Mouse (Mus musculus): Measurements from ENCODE around the gene Sh3d19. TPM values are rescaled to one million over a fixed set of nuclear protein-coding genes. Genes with fewer than 3 reads are reported as not detected.
"Not testable (repeated sequence)": the region's sequence is repeated elsewhere in the genome, so short reads cannot be mapped to it uniquely, and the experiment has no call there.

Sh3d19 gene
- total RNA-seq, 2 experiments from 2014 or later, result 22.6 to 26.3 TPM

DNA sequence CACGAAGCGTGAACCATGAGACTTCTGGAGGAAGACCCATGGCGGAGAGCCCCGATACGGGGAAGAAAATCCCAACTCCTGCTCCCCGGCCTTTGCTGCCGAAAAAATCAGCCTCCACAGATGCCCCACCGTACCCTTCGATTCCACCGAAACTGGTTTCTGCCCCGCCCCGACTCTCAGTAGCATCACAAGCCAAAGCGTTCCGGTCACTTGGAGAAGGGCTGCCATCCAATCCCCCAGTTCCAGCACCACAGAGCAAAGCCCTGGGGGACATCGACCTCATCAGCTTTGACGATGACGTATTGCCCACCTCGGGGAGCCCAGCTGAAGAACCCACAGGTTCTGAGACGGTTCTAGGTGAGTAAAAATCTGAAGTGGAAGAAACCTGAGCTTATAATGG, 114.1 kb downstream of the Sh3d19 start:
- no peak for DNase-seq (ENCODE audit: extremely low spot score in 1 of 2, low spot score in 1 of 2)

DNA sequence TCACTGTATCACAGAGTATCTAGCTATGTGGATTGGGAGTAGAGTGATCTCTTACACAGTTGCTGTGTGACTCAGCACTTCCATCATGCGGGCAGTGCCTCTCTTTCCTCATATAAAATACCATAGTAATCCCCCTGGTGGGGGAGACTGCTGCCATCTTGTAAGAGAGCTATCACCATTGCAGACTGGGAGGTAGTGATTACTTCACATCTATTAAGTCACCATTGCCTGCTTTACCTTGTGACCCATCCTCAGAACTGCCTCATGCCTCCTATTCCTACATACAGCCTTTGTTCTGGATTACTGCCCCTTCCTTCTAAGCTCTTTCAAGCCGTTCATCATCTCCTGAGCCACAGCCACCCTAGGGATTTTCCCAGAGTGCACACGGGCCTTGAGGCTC, 117.0 kb downstream of the Sh3d19 start:
- no peak for DNase-seq (ENCODE audit: extremely low spot score in 1 of 2, low spot score in 1 of 2)

DNA sequence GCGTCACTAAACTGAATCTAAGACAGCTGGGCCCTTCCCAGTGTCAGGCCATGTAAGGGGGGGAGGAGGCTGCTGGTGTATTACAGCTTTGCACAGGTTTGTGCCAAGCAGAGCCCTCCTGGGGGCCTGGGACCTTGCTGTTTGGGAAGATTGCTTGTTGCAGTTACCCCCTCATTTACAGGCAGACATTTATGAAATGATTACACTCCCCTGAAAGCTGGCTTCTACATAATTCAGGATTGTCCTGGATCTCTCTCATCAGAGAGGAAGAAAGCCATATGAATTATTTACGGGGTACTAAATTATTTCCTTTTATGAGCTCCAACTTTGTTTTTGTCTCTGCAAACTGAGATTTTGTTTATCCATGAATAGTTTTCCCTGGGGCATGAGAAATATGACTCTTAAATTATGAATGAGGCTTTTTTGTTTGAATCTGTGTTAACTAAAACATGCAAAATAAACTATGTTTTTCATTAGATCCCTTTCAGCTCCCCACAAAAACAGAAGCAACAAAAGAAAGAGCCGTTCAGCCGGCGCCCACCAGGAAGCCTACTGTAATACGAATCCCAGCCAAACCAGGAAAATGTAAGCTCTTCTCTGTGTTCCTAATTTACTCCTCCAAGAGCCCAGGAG, 122.4 kb downstream of the Sh3d19 start:
- no peak for DNase-seq (ENCODE audit: extremely low spot score in 1 of 2, low spot score in 1 of 2)

DNA sequence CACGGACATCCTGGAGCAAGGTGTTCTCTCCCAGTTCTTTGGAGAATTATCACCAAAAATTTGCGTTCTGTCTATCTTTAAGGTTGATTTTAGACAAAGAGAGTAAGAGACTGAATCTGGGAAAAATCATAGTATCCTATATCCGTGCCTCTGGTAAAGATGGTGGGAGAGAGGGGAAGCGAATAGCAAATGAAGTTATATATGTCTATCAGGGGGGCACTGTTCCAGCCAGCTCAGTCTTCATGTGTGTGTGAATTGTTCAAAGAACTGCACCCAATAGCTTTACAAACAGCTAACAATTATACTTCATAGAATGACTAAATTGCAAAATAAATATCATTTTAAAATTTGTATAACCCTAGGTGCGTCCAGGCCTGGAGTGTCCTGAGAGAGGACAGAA, 123.0 kb downstream of the Sh3d19 start:
- DNase-seq (ENCODE audit: extremely low spot score in 1 of 2, low spot score in 1 of 2), result no peak

DNA sequence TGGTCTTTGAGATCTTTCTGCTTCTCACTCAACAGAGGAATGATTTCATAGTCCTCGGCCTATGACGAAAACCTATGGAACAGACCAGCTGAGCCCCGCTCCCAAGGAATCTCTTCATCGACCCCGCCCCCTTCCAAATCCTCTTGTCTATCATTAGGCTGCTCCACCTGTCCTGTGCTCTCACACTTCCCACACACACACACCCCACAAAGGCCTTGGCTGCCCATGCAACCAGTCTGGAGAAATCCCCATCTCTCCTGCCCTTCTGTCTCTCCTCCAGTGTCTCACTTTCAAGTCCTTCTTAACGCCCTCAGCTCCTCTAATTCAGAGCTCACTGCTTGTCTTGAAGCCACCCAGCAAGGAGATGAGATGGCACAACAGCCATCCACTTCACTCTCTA, 131.0 kb downstream of the Sh3d19 start:
- no peak for DNase-seq (ENCODE audit: extremely low spot score in 1 of 2, low spot score in 1 of 2)

DNA sequence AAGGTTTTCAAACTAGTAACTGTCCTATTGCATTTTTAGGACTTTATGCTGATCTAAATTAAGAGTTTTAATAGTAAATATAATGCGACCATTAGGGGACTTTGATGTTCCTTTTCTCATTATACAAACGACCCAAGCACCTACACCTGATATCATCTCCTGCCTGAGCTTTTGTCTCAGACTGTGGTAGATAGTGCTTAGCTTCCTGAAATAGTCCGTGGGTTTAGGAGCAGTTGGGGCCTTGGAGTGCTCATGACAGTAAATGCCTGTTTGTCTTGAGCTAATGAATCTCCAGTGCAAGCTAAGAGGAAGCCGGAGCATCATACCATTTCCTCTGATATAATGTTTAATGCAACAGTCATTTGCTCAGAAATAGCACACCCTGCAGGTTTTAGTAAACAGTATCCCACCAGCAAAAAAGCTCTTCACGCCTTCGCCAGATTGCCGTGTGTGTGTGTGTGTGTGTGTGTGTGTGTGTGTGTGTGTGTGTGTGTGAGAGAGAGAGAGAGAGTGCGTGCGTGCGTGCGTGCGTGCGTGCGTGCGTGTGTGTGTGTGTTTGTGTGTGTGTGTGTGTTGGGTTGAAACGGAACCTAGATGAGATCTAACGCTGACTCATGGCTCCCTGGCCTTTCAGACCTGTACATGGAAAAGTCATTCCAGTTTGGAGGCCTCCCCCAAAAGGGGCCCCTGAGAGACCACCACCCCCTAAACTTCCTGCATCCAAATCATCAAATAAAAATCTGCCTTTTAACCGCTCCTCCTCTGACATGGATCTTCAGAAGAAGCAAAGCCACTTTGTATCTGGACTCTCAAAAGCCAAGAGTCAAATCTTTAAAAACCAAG, 132.8 kb downstream of the Sh3d19 start:
- no peak for DNase-seq (ENCODE audit: extremely low spot score in 1 of 2, low spot score in 1 of 2)

DNA sequence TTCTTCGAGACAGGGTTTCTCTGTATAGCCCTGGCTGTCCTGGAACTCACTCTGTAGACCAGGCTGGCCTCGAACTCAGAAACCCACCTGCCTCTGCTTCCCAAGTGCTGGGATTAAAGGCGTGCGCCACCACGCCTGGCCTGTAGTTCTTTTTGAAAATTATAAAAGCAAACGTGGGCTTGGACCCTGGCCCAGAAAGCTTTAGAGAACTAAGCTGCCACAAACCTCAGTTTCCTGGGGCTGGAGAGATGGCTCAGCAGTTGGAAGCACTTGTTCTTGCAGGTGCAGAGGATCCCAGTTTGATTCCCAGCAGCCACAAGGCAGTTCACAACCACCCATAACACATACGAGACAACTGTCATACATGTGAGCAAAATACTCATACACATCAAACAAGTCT, 133.5 kb downstream of the Sh3d19 start:
- not testable (repeated sequence) for DNase-seq (ENCODE audit: extremely low spot score in 1 of 2, low spot score in 1 of 2)

DNA sequence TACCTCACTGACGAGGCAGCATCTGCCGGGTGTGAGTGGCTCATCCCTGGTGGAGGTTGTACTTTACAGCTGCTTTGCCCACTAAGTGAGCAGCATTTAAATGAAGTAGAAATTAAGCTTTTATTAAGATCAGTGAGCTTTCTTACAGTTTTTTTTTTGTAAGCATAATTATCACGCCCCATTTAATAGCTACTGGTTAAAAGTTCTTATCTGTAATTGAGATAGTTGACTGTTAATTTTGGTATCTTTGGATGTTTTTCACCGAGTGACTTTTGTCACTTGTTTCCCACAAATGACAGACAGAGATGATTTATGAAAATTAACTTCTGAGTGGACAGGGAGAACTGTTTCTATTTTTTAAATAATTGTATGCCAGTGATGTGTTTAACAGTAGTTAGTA, 134.0 kb downstream of the Sh3d19 start:
- no peak for DNase-seq (ENCODE audit: extremely low spot score in 1 of 2, low spot score in 1 of 2)

DNA sequence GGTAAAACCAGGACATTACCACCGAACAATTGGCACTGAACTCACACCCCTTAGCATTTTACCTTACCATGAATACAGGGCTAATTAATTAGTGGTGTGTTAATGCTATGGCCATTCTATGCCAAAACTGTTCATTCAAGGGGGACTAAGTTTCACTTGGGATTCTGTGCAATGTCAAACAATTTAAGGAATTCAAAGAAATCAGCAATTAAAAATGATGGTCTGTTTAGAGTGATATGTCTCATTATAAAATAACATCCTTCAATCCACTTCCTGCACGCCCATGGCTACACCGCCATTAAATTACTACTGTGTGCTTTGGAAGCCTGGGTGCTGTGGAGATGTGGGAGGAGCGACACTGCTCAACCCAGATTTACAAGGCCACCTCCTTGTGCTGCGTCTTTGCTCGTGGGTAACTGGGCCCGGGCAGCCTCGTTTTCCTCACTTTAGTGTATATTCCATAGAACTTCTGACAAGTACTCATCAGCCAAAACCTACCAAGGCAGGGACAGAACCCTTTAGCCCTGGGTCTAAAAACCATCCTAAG, 135.2 kb downstream of the Sh3d19 start:
- no peak for DNase-seq (ENCODE audit: extremely low spot score in 1 of 2, low spot score in 1 of 2)

DNA sequence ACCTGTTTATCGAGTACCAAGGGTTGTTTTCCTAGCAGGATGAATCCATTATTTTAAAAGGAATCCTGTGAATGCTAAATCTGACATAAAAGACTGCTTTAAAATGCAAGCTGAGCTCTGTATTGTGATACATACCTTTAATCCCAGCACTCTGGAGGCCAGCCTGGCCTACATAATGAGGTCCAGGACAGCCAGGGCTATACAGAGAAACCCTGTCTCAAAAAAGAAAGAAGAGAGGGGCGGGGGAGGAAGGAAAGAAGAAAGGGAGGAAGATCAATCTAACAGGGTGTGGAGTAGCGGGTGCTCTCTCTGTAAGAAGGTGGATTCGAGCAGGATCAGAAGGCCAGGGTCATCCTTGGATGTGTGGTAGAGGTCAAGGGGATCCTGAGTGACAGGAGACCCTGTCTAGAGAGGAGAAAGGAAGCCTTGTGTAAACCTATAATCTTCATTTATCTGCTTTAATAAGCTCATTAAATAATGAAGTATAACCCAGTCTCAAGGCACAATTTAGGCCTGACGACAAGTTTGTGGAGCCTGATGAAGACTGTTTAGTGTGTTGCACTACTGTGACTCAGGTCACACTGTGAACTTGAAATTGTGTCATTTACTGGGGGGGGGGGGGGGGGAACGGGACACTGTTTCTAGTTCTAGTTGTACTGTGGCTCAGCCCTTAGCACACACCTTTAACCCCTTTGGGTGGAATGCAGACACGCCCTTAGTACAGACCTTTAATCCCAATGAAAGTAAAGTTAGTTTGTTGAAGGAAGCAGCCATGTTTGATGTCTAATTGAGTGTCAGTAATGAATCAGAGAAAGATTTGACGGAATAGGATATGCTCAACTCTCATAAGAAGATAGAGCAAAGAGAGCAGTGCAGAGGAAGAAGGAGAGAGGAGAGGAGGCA, 137.0 kb downstream of the Sh3d19 start:
- no peak for DNase-seq (ENCODE audit: extremely low spot score in 1 of 2, low spot score in 1 of 2)

DNA sequence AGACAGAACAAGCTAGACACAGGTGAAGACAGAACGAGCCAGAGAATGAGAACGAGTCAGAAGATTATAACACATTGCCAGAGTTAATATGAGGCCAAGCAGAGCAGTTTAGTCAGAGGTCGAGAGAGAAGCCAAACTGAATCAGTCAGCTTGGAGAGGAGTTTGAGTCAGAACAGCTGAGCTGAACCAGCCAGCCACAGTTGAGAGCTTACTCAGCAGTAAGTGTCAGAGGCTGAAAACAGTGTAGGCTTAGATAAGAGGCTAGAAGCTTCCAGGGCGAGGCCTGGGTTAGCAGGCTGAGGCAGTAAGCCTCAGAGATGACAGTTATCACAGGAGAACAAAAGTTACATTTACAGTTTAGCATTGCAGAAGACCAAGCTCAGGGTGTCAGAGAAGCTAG, 137.7 kb downstream of the Sh3d19 start:
- DNase-seq (ENCODE audit: extremely low spot score in 1 of 2, low spot score in 1 of 2), result no peak

DNA sequence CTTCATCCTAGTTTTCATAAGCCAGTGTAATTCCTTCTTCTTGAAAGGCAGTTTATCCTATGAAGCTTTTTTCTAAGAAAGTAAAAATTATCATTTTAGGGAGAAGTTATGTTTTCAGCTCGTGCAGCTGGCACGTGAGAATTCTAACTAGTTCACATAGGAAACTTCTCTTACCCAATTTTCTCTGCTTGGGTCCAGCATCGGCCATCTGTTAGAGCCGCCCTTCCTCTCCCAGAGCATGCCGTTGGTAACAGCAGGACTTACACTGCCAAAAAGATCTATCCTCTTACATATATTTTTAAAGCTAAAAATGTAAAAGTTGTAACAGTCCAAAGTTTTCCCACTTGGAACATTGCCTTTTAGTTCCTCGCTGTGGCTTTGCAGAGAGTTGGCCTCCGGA, 138.2 kb downstream of the Sh3d19 start:
- no peak for DNase-seq (ENCODE audit: extremely low spot score in 1 of 2, low spot score in 1 of 2)

DNA sequence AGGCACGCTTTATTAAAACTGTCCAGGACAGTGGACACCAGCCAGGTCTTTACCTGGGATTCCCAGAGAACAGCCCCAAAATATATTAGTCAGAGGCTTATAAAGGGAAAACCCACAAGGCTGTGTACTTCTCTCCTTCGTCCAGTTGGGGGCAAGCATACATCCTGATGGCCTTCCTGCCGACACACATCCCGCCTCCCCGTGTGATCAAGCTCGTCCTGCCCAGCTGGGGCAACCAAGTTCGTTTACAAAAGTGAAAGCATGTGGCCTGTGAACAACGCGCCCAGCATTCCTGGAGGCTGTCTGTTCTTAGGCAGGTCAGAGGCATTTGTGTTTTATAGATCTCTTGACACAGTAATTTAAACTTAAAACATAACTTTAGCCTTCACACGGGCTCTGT, 139.2 kb downstream of the Sh3d19 start:
- DNase-seq (ENCODE audit: extremely low spot score in 1 of 2, low spot score in 1 of 2), result no peak

DNA sequence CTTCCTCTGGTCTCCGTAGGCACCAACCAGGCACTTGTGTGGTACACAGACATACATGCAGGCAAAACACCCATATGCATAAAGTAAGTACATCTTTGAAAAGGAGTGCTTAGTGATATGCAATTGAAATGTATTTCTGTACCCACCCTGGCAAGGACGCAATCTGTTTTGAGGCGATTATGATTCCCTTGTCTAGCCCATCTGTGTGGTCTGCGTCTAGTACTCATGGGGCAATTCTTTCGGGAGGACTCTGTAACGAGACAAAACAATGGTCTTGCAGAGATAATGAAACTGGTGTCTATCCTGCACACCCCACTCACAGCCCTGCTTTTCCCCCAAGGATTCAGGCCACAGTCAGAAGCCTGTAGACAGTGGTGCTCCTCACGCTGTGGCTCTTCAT, 141.9 kb downstream of the Sh3d19 start:
- no peak for DNase-seq (ENCODE audit: extremely low spot score in 1 of 2, low spot score in 1 of 2)

DNA sequence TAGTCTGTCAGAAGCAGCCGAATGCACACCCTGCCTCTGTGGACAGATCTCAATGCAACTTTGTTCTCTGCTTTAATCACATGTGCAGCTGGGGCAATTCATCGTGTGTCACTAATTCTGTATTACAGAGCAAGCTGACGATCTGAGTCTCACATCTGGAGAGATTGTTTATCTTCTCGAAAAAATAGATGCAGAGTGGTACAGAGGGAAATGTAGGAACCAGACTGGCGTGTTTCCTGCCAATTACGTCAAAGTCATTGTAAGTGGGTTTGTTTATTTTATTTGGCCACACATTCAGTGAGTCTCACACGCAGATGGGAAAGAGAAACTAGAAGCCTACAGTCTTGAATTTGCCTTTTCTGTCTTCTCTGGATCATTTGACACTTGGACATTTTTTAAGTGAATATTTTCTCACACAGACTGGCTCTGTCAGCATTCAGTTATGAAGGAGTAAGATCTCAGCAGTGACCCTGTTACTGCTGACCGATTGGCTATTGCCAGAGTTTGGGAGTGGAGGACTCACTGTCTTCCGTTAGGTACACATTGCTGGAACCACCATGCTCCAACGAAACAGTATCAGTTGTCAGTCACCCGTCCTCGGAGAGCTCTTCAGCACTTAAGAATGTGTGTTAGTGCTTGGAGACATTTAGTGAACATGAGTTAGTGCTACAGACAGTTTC, 143.9 kb downstream of the Sh3d19 start:
- no peak for DNase-seq (ENCODE audit: extremely low spot score in 1 of 2, low spot score in 1 of 2)

DNA sequence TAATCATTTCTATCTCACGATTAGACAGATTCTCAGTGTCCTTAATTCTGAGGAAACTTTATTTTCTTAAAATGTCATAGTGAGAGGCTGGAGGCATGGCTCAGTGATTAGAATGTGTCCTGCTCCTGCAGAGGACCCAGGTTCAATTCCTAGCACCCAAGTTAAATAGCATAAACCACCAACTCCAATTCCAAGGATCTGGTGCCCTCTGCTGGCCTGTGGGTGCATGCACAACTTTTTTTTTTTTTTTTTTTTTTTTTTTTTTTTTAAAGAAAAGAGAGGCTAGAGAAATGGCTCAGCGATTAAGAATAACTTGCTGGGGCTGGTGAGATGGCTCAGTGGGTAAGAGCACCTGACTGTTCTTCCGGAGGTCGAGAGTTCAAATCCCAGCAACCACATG, 146.0 kb downstream of the Sh3d19 start:
- DNase-seq (ENCODE audit: extremely low spot score in 1 of 2, low spot score in 1 of 2), result no peak

DNA sequence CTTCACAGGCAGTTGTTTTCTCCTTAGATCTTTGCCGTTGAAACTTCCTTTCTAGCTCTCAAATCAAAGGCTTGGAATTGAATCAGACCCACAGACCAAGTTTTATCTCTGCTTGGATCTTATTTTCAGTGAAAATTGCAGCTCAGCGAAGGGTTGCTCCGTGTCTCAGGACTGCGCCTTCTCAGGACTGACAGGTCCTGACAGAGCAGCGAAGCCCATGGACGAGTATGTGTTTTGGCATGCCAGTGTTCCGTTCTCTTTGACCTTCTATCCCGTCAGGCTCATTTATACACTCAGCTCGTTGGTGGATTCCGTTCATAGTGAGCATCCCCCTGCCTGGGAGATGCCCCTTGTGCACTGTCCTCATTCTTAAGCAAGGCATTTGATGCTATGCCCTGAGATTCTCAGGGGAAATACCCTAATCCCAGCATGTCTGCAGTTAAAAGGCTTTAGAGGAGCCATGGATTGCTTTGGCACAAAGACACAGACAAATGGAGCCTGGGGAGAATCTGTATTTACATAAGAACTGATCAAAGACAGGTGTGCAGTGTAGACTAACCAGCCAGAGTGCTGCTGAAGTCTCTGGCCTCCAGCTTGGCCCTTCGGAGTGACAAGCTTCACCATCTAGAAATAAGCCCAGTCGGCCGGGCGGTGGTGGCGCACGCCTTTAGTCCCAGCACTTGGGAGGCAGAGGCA, 148.5 kb downstream of the Sh3d19 start:
- DNase-seq (ENCODE audit: extremely low spot score in 1 of 2, low spot score in 1 of 2), result no peak

DNA sequence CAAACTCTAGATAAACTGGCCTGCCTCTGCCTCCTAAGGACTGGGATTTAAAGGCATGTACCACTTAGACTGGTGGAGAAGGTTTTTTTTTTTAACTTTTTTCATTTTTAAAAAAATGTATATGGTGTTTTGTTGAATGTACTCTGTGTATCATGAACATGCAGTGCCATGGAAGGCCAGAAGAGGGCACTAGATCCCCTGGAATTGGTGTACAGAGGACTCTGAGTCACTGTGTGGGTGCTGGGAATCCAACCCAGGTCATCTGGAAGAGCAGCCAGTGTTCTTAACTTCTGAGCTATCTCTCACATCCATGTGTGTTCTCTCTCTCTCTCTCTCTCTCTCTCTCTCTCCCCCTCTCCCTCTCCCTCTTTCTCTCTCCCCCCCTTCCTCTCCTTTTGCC, 151.2 kb downstream of the Sh3d19 start:
- DNase-seq (ENCODE audit: extremely low spot score in 1 of 2, low spot score in 1 of 2), result no peak

DNA sequence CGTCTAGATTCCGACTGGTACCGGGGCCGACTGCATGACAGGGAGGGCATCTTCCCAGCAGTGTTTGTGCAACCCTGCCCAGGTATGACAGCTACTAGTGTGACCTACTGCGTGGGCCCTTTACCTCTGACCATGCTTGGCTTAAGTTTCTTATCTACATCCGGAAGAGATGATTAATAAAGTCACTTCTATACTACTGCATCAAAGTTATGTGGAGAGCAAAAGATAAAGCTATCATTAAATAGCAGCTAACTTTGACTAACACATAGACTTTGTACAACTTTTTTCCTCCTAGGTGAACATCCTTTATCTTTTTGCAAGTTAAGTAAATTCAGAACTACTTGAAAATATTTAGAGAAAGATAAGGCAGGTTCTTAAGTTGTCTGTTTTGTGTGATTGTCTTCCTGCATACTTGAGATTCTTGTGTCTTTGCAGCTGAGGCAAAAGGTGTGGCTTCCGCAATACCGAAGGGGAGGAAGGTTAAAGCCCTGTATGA, 152.4 kb downstream of the Sh3d19 start:
- no peak for DNase-seq (ENCODE audit: extremely low spot score in 1 of 2, low spot score in 1 of 2)

DNA sequence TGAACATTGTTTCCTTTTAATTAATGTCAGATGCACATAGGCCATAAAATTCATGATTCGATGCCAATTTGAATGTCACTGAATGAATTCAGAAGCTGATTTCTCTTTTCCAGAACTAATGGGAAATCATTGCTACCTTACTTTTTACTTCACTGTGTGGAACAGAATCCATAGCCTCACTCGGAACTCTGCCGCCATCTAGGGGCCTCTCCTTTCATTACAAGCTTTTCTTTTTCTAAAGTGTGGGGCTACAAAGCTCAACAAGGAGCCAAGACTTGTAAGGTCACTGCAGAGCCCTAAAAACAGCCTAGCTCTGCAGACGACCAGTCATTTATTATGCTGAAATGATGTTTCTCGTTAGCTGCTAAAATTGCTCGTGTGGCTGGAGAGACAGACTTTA, 158.8 kb downstream of the Sh3d19 start:
- DNase-seq (ENCODE audit: extremely low spot score in 1 of 2, low spot score in 1 of 2), result peak; percentile 59 to 86
